Mouse (Mus musculus) erythroblast, embryonic 14.5 days (primary cell): Measurements from ENCODE around the gene 4930426L09Rik.

ENCODE experiments used
- GATA1 ChIP-seq: IDR thresholded peaks from 2 replicates; pipeline ENCODE4 v1.6.1; 2012; ENCODE audit warnings: low read length, inconsistent platforms, mixed read lengths
- TAL1 ChIP-seq: IDR thresholded peaks from 3 replicates; pipeline ENCODE4 v1.6.1; 2012; ENCODE audit warnings: low read length, inconsistent platforms, mixed read lengths

- TF ChIP-seq GATA1, result no peak
- TF ChIP-seq TAL1, result no peak
These were observed 47.4 kb upstream of the 4930426L09Rik start for GRCm38 (mm10) chr2:18950758-18951157.
